Mouse (Mus musculus): ENCODE results near the gene Arid1b. TPM values are rescaled to one million over a fixed set of nuclear protein-coding genes. Genes with fewer than 3 reads are reported as not detected.

Arid1b gene
- total and polyA plus RNA-seq, 3 experiments: 11.8 to 27.8 (median 26.8) TPM

DNA sequence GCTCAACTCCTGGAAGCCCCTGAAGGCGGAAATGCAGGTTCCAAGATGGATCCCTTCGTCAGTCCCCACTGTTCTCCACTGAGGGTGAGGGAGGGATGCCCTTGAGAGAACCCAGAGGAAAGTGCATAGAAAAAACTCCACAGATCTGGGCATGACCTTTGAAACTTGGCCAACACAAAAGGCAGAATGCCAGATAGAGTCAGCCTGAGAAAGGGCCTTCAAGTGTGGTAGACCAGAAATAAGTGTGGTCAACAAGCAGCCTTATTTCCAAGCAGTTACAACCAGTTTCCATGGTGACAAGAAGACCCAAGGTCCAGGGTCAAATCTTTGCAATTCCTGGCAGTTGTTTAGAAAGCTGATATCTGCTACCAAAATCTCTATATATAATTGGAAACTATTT lies 366.6 kb downstream of the Arid1b start:
- Histone ChIP-seq H3K4me1 (ENCODE audit: control insufficient read depth, insufficient read depth, low read length) (no peaks in the 10 kb centered on the region), H3K27ac (no peak overlapping the region), H3K36me3 (ENCODE audit: control insufficient read depth, insufficient read depth, low read length) (no peaks in the 10 kb centered on the region), H3K4me3 (no peak overlapping the region), H3K27me3 (ENCODE audit: control insufficient read depth, insufficient read depth, low read length) (no peaks in the 10 kb centered on the region), H3K9ac (ENCODE audit: low read depth, low read length) (no peak overlapping the region), H3K79me2 (replicated peaks; ENCODE audit: control insufficient read depth, insufficient read depth, low read length) (no peaks in the 10 kb centered on the region)
- 78% methylated on average over 2 of the region's 2 CpGs for WGBS
- TF ChIP-seq EP300 (IDR thresholded peaks at IDR 0.05; ENCODE audit: insufficient read depth, low read depth, low read length) (no peak), POLR2A (IDR thresholded peaks at IDR 0.05; ENCODE audit: insufficient read depth, low read depth, low read length) (no peak), CTCF (IDR thresholded peaks at IDR 0.05) (no peak)
- intact Hi-C loops (cut with DNase I): no loop called here
- no peak for DNase-seq

DNA sequence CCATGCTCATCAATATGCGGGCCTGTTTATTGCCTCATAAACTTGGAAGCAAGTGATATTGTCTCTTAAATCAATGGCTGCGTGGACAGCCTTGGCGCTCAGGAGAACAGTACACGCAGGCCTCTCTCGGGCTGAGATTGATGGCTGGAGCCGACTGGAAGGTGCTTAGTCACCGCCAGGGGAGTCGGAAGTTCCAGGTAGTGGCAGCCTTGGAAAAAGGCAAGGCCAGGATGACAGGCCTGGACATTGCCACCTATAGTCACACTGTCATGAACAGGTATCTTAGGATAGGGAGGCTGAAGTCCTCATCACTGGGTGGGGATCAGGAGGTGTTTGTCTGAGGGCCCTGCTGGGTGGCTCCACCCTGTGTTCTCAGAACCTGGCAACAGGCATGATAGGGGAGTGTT lies 371.9 kb downstream of the Arid1b start:
- H3K79me2 ChIP-seq (replicated peaks; ENCODE audit: control insufficient read depth, insufficient read depth, low read length): no peaks in the 10 kb centered on the region
- no peak overlapping the region for H3K27ac ChIP-seq
- H3K27me3 ChIP-seq (ENCODE audit: control insufficient read depth, insufficient read depth, low read length): no peaks in the 10 kb centered on the region
- DNase-seq: no peak
- H3K4me3 ChIP-seq: no peak overlapping the region
- 82% methylated on average over 8 of the region's 8 CpGs for WGBS
- no peaks in the 10 kb centered on the region; the same call in 1 of the 2 replicates for H3K4me1 ChIP-seq (ENCODE audit: control insufficient read depth, insufficient read depth, low read length)
- no peak for TF ChIP-seq CTCF (IDR thresholded peaks at IDR 0.05)
- no peak for TF ChIP-seq EP300 (IDR thresholded peaks at IDR 0.05; ENCODE audit: insufficient read depth, low read depth, low read length)
- no peak for TF ChIP-seq POLR2A (IDR thresholded peaks at IDR 0.05; ENCODE audit: insufficient read depth, low read depth, low read length)
- H3K36me3 ChIP-seq (ENCODE audit: control insufficient read depth, insufficient read depth, low read length): no peaks in the 10 kb centered on the region
- no peak overlapping the region for H3K9ac ChIP-seq (ENCODE audit: low read depth, low read length)
- intact Hi-C loops (cut with DNase I): no loop called here

DNA sequence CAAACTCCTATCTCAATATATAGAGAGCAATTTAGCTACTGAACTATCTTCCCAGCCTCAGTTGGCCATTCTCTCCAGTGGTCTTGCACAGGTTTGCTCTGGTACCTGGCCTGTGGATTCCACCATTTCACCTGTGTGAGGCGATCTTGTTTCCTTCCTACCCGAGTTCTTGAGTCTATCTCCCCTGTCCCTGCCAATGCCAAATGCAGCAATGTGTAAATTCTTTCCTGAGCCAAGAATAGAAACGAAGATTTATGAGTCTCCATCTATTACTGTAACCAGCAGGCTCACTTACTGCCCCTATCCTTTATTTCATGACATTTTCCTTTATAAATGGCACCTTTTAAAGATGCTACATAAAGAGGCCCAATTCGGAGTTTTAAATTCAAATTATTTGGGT lies 376.9 kb downstream of the Arid1b start:
- H3K9ac ChIP-seq (ENCODE audit: low read depth, low read length): no peak overlapping the region
- no peak for DNase-seq
- H3K27me3 ChIP-seq (ENCODE audit: control insufficient read depth, insufficient read depth, low read length): no peaks in the 10 kb centered on the region
- no peak overlapping the region for H3K27ac ChIP-seq
- no peaks in the 10 kb centered on the region for H3K36me3 ChIP-seq (ENCODE audit: control insufficient read depth, insufficient read depth, low read length)
- intact Hi-C loops (cut with DNase I): no loop called here
- WGBS: 49% methylated on average over 4 of the region's 4 CpGs
- no peak overlapping the region for H3K4me3 ChIP-seq
- no peaks in the 10 kb centered on the region for H3K79me2 ChIP-seq (replicated peaks; ENCODE audit: control insufficient read depth, insufficient read depth, low read length)
- no peak for TF ChIP-seq POLR2A (IDR thresholded peaks at IDR 0.05; ENCODE audit: insufficient read depth, low read depth, low read length)
- TF ChIP-seq CTCF (IDR thresholded peaks at IDR 0.05): no peak
- TF ChIP-seq EP300 (IDR thresholded peaks at IDR 0.05; ENCODE audit: insufficient read depth, low read depth, low read length): no peak
- H3K4me1 ChIP-seq (ENCODE audit: control insufficient read depth, insufficient read depth, low read length): no peaks in the 10 kb centered on the region; the same call in 1 of the 2 replicates

DNA sequence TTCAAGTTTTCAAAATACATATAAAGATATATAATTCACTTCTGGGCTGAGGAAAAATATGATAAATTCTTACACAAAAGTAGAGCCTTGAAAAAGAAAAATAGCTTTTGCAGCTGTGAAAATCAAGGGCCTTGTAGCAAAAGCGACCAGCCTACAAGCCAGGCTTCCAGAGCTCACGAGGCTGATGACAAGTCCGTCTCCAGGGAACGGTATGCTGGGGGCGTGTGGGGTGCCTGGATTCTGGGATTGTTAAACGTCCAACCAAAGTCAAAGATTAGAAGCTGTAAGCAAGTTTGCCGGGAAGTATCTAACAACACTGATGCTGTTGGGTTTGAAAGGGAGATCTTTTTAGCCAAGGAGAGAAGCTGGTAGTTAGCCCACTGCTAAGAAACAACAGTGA lies 377.4 kb downstream of the Arid1b start:
- no peak for TF ChIP-seq POLR2A (IDR thresholded peaks at IDR 0.05; ENCODE audit: insufficient read depth, low read depth, low read length)
- no peak for TF ChIP-seq CTCF (IDR thresholded peaks at IDR 0.05)
- TF ChIP-seq EP300 (IDR thresholded peaks at IDR 0.05; ENCODE audit: insufficient read depth, low read depth, low read length): no peak
- H3K4me3 ChIP-seq: no peak overlapping the region
- no peaks in the 10 kb centered on the region for H3K27me3 ChIP-seq (ENCODE audit: control insufficient read depth, insufficient read depth, low read length)
- intact Hi-C loops (cut with DNase I): no loop called here
- H3K9ac ChIP-seq (ENCODE audit: low read depth, low read length): no peak overlapping the region
- no peak for DNase-seq
- H3K79me2 ChIP-seq (replicated peaks; ENCODE audit: control insufficient read depth, insufficient read depth, low read length): no peaks in the 10 kb centered on the region
- no peak overlapping the region for H3K27ac ChIP-seq
- H3K4me1 ChIP-seq (ENCODE audit: control insufficient read depth, insufficient read depth, low read length): no peaks in the 10 kb centered on the region; the same call in 1 of the 2 replicates
- H3K36me3 ChIP-seq (ENCODE audit: control insufficient read depth, insufficient read depth, low read length): no peaks in the 10 kb centered on the region
- 46% methylated on average over 7 of the region's 7 CpGs for WGBS

DNA sequence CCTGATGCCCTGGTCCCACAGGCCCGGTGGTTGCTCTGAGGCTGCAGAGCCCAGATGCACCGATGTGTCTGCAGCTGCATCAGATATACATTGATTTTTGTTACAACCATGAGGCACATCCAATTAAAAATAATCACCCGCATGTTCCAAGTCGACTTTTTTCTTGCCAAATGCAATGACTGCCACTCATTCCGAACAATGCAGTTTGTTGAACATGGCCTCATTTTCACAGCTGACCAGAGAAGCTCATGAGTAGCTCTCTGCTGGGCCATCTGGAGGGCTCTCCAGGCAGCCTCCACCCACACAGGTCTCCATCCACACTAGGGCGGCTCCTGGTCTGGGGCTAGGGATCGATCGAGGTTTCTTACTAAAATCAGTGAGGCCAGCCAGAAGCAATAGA lies 378.8 kb downstream of the Arid1b start:
- Histone ChIP-seq H3K4me1 (ENCODE audit: control insufficient read depth, insufficient read depth, low read length) (no peaks in the 10 kb centered on the region; the same call in 1 of the 2 replicates), H3K27me3 (ENCODE audit: control insufficient read depth, insufficient read depth, low read length) (no peaks in the 10 kb centered on the region), H3K4me3 (no peak overlapping the region), H3K36me3 (ENCODE audit: control insufficient read depth, insufficient read depth, low read length) (no peaks in the 10 kb centered on the region), H3K9ac (ENCODE audit: low read depth, low read length) (no peak overlapping the region), H3K27ac (no peak overlapping the region), H3K79me2 (replicated peaks; ENCODE audit: control insufficient read depth, insufficient read depth, low read length) (no peaks in the 10 kb centered on the region)
- intact Hi-C loops (cut with DNase I): no loop called here
- 78% methylated on average over 8 of the region's 8 CpGs for WGBS
- TF ChIP-seq POLR2A (IDR thresholded peaks at IDR 0.05; ENCODE audit: insufficient read depth, low read depth, low read length) (no peak), EP300 (IDR thresholded peaks at IDR 0.05; ENCODE audit: insufficient read depth, low read depth, low read length) (no peak), CTCF (IDR thresholded peaks at IDR 0.05) (no peak)
- DNase-seq: no peak

DNA sequence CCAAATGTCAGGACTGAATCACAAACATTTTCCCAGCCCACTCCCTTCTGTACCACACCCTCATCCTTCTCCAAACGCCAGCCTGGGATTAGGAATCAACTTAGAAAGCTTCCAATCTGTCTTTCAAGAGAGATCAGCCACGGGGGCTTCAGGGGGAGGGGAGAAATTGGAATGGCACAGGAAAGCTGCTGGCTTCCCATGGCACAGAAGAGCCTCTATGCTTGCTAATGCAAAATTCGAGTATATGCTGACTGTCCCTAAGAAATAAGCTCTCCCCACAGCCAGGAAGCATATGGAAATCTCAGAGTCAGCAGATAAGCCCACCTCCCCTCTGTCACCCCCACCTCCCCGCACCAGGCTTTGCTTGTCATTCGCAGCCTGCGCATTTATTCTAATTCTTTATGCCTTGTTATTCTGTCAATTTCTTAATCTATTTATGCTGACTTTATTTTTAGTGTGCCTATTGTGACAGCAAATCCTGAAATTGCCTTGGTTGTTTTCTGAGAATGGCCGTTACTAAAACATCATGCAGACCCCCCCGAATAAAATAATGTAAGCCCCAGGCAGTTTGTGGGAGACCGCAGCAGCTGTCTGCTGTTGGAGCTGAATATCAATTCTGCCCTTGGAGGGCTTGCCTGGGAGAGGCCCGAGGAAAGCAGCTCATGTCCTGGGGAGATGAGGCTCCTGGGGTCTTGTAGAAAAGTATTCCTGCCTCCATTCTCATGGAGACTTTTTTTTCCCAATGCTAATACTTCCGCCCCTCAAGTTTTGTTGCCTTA lies 383.2 kb downstream of the Arid1b start:
- Histone ChIP-seq H3K36me3 (ENCODE audit: control insufficient read depth, insufficient read depth, low read length) (no peaks in the 10 kb centered on the region), H3K9ac (ENCODE audit: low read depth, low read length) (no peak overlapping the region), H3K4me3 (no peak overlapping the region), H3K27ac (no peak overlapping the region), H3K27me3 (ENCODE audit: control insufficient read depth, insufficient read depth, low read length) (no peaks in the 10 kb centered on the region), H3K4me1 (ENCODE audit: control insufficient read depth, insufficient read depth, low read length) (no peaks in the 10 kb centered on the region), H3K79me2 (replicated peaks; ENCODE audit: control insufficient read depth, insufficient read depth, low read length) (no peaks in the 10 kb centered on the region)
- WGBS: 41% methylated on average over 11 of the region's 11 CpGs
- intact Hi-C loops (cut with DNase I): no loop called here
- DNase-seq: no peak
- no peak for TF ChIP-seq EP300 (IDR thresholded peaks at IDR 0.05; ENCODE audit: insufficient read depth, low read depth, low read length)
- no peak for TF ChIP-seq POLR2A (IDR thresholded peaks at IDR 0.05; ENCODE audit: insufficient read depth, low read depth, low read length)
- TF ChIP-seq CTCF (IDR thresholded peaks at IDR 0.05): no peak

All from heart, adult 2 months (tissue).